In genomic region chr2:127627354-127627753, GRCm38 (mm10) we compare ENCODE assay signal across 18 mouse cellular contexts. TPM values are rescaled to one million over a fixed set of nuclear protein-coding genes. Genes with fewer than 3 reads are reported as not detected.
DNase-seq lines count a peak whose midpoint lies in the region; ATAC-seq and TF ChIP-seq lines count a peak whose summit lies in the region.
"Had no signal": no experiment of that assay in that cellular context is flagged by ENCODE, and none has a peak within 500 bp of the region (broad histone marks: within the 10 kb centered on the region; RNA-seq: fewer than 3 reads in every experiment).

No protein-coding gene starts in this region.

- peak; percentile 77 for ATAC-seq in frontal cortex, adult (ENCODE audit: low TSS enrichment)
- ATAC-seq in activated CD4-positive, CD25-positive, alpha-beta regulatory T cell, adult 4 months, result no peak
- ATAC-seq: liver, postnatal 0 days had no signal

- intact Hi-C loops in gastrocnemius, adult 2 months (cut with DNase I), result no loop called here

- no peak for DNase-seq in frontal cortex, postnatal 14 days (ENCODE audit: low spot score in 2 of 2)
- peak; percentile 44 to 73 for DNase-seq in layer of hippocampus, adult 8-10 months (ENCODE audit: low spot score in 2 of 2)
- no peak for DNase-seq in layer of hippocampus, adult 9-10 months (ENCODE audit: low spot score)
- peak; percentile 30 for DNase-seq in Muller cell, postnatal 12 days (ENCODE audit: inconsistent ontology term)
- DNase-seq in brain, adult 2 months (ENCODE audit: low read depth, low spot score), result peak; percentile 94
- DNase-seq in gastrocnemius, adult 2 months, result no peak
- DNase-seq: heart, postnatal 10 days; kidney, adult 2 months; kidney, postnatal 14 days; liver, postnatal 0 days; lung, postnatal 14 days; right cerebral cortex, postnatal 4 days had no signal

- no peak overlapping the region for H3K4me3 ChIP-seq in gastrocnemius, adult 2 months
- H3K4me3 ChIP-seq: heart, embryonic 10.5 days; limb, embryonic 15.5 days; midbrain, embryonic 10.5 days; neural tube, embryonic 13.5 days had no signal

- TF ChIP-seq CTCF in gastrocnemius, adult 2 months (IDR thresholded peaks at IDR 0.05), result no peak

- H3K27ac ChIP-seq in gastrocnemius, adult 2 months, result no peak overlapping the region
- H3K27ac ChIP-seq: heart, embryonic 10.5 days; limb, embryonic 15.5 days; midbrain, embryonic 10.5 days; neural tube, embryonic 13.5 days had no signal

RNA-seq across cellular contexts. Expression of gene Mal, which starts 29.1 kb away (rescaled TPM):
- 100 to 1,000 TPM in 1 of 4 experiments, 10 to 100 TPM in 3; 85.6 to 103 (median 87.1) TPM for total RNA-seq in layer of hippocampus, adult 8-10 months (2022)
- polyA plus RNA-seq in activated CD4-positive, CD25-positive, alpha-beta regulatory T cell, adult 4 months (2017; shearing (Covaris generic)), result not detected
- 1 to 10 TPM; 1.3 TPM for total RNA-seq in gastrocnemius, adult 2 months (2021)

RNA-seq across cellular contexts. Expression of gene Mrps5, which starts 40.3 kb away (rescaled TPM):
- 100 to 1,000 TPM in 2 of 4 experiments, 10 to 100 TPM in 2; 88.6 to 107 (median 96.5) TPM for total RNA-seq in layer of hippocampus, adult 8-10 months (2022)
- 10 to 100 TPM; 94.3 to 98.2 TPM for polyA plus RNA-seq in activated CD4-positive, CD25-positive, alpha-beta regulatory T cell, adult 4 months (2017; shearing (Covaris generic))
- total RNA-seq in gastrocnemius, adult 2 months (2021), result 10 to 100 TPM; 74.1 to 96.2 TPM

RNA-seq across cellular contexts. Expression of gene Zfp661, which starts 40.5 kb away (rescaled TPM):
- total RNA-seq in layer of hippocampus, adult 8-10 months (2022), result 1 to 10 TPM; 7.1 to 8.6 (median 7.8) TPM
- polyA plus RNA-seq in activated CD4-positive, CD25-positive, alpha-beta regulatory T cell, adult 4 months (2017; shearing (Covaris generic)), result 1 to 10 TPM; 1.5 to 2.1 TPM
- 1 to 10 TPM; 2.4 to 2.6 TPM for total RNA-seq in gastrocnemius, adult 2 months (2021)

Comparison
In these comparisons a context has a peak if more than half of its experiments do, and no peak if none do; other contexts are left out.
1. DNase-seq: peak in layer of hippocampus, adult 8-10 months (2 of 2), Muller cell, postnatal 12 days (single experiment) and brain, adult 2 months (single experiment); none in frontal cortex, postnatal 14 days (0 of 2), layer of hippocampus, adult 9-10 months (single experiment) and gastrocnemius, adult 2 months (single experiment).
2. RNA of gene Mal, which starts 29.1 kb away (total RNA-seq): 85.6 to 103 TPM in layer of hippocampus, adult 8-10 months; 1.3 TPM in gastrocnemius, adult 2 months; every median in the first group is over 10 times any median in the second.